Mouse (Mus musculus) pancreas, adult 10 weeks (tissue): ENCODE measurements around the gene Cldn17. TPM values are rescaled to one million over a fixed set of nuclear protein-coding genes. Genes with fewer than 3 reads are reported as not detected.

Experiments used
- polyA plus RNA-seq: library from polyadenylated mRNA; stranded (reverse); fragments of 350-450 nt; fragmentation: Illumina TruSeq; extraction: RNeasy Lipid Tissue Mini Kit (QIAGEN cat#74804); gene quantifications from one replicate; pipeline ENCODE4 v1.2.3, GENCODE M21; 2015; ENCODE audit warnings: low read depth, low replicate concordance; ENCODE audit not compliant: insufficient read depth

The Cldn17 gene
- polyA plus RNA-seq = not detected

GRCm38 (mm10) chr16:88506878-88507277, at the start of gene Cldn17:
Cldn17 (minus strand) TSS chr16:88506978.

Other genes starting within 250 kb of the Cldn17 start
- gene Grik1, start 216.7 kb downstream of the Cldn17 start, polyA plus RNA-seq = not detected
- gene Cldn8, start 56.2 kb upstream of the Cldn17 start, polyA plus RNA-seq = 2.2 TPM
- not detected for gene Krtap24-1, start 105.3 kb upstream of the Cldn17 start, polyA plus RNA-seq
- not detected for gene 2310079G19Rik, start 120.7 kb upstream of the Cldn17 start, polyA plus RNA-seq
- not detected for gene Krtap26-1, start 140.8 kb upstream of the Cldn17 start, polyA plus RNA-seq
- not detected for gene Krtap27-1, start 164.7 kb upstream of the Cldn17 start, polyA plus RNA-seq
- gene 2310061N02Rik, start 201.0 kb upstream of the Cldn17 start, polyA plus RNA-seq = not detected
- not detected for gene Krtap13-1, start 221.9 kb upstream of the Cldn17 start, polyA plus RNA-seq
- gene Krtap13, start 244.7 kb upstream of the Cldn17 start, polyA plus RNA-seq = not detected